Mouse (Mus musculus): ENCODE data around the gene Tdrd9. TPM values are rescaled to one million over a fixed set of nuclear protein-coding genes. Genes with fewer than 3 reads are reported as not detected.
"Not testable (repeated sequence)": the region's sequence is repeated elsewhere in the genome, so short reads cannot be mapped to it uniquely, and the experiment has no call there.

Gene Tdrd9
- total RNA-seq, 4 experiments from 2014 or later: 0.09 to 0.31 TPM; not detected in 2

GRCm38 (mm10) chr12:112027408-112027807 is 56.0 kb downstream of the Tdrd9 start:
- no peak for DNase-seq

GRCm38 (mm10) chr12:112033409-112033975 is 62.1 kb downstream of the Tdrd9 start:
- no peak for DNase-seq

GRCm38 (mm10) chr12:112035341-112036100 is 64.2 kb downstream of the Tdrd9 start:
- DNase-seq: not testable (repeated sequence)

GRCm38 (mm10) chr12:112038441-112038840 is 67.1 kb downstream of the Tdrd9 start:
- no peak for DNase-seq

- DNase-seq: no peak
Observed at GRCm38 (mm10) chr12:112039169-112039568, 67.8 kb downstream of the Tdrd9 start.

GRCm38 (mm10) chr12:112042681-112043080 is 71.3 kb downstream of the Tdrd9 start:
- DNase-seq: no peak

- peak; percentile 53 for DNase-seq
Observed at GRCm38 (mm10) chr12:112077651-112078050, 106.3 kb downstream of the Tdrd9 start.

GRCm38 (mm10) chr12:112079911-112080310 is 108.6 kb downstream of the Tdrd9 start:
- no peak for DNase-seq

GRCm38 (mm10) chr12:112080911-112081310 is 109.6 kb downstream of the Tdrd9 start:
- DNase-seq: no peak

GRCm38 (mm10) chr12:112082241-112082640 is 110.9 kb downstream of the Tdrd9 start:
- DNase-seq: no peak

GRCm38 (mm10) chr12:112086250-112086649 is 114.9 kb downstream of the Tdrd9 start:
- no peak for DNase-seq

GRCm38 (mm10) chr12:112086726-112087125 is 115.4 kb downstream of the Tdrd9 start:
- DNase-seq: no peak

- DNase-seq: no peak
Observed at GRCm38 (mm10) chr12:112088609-112089324, 117.4 kb downstream of the Tdrd9 start.

- peak; percentile 45 for DNase-seq
Observed at GRCm38 (mm10) chr12:112091054-112091453, 119.7 kb downstream of the Tdrd9 start.

- no peak for DNase-seq
Observed at GRCm38 (mm10) chr12:112094261-112094880, 123.0 kb downstream of the Tdrd9 start.

- DNase-seq: peak; percentile 85
Observed at GRCm38 (mm10) chr12:112096051-112096732, 124.8 kb downstream of the Tdrd9 start.

- no peak for DNase-seq
Observed at GRCm38 (mm10) chr12:112096733-112097117, 125.4 kb downstream of the Tdrd9 start.

- no peak for DNase-seq
Observed at GRCm38 (mm10) chr12:112100106-112100505, 128.7 kb downstream of the Tdrd9 start.

GRCm38 (mm10) chr12:112101045-112101444 is 129.7 kb downstream of the Tdrd9 start:
- no peak for DNase-seq

- no peak for DNase-seq
Observed at GRCm38 (mm10) chr12:112103179-112103578, 131.8 kb downstream of the Tdrd9 start.

- DNase-seq: no peak
Observed at GRCm38 (mm10) chr12:112104890-112105289, 133.5 kb downstream of the Tdrd9 start.

GRCm38 (mm10) chr12:112106541-112106971 is 135.2 kb downstream of the Tdrd9 start, which contains the start of gene Aspg:
TSS of gene Aspg (plus strand) at chr12:112106679.
- DNase-seq: no peak
